Mouse (Mus musculus) stomach, embryonic 16.5 days (tissue): Measurements from ENCODE around the gene Afap1. TPM values are rescaled to one million over a fixed set of nuclear protein-coding genes. Genes with fewer than 3 reads are reported as not detected.

Experiments
- ATAC-seq: fragments of 200-750 bp; cut with Nextera tagmentation; 2 replicates; pipeline ENCODE4 v1.8.0; 2017; ENCODE audit warnings: moderate number of reproducible peaks, moderate TSS enrichment; ENCODE audit not compliant: insufficient read depth, low FRiP score
- H3K27ac ChIP-seq: fragments of 300-500 bp; sonication (generic); 2 replicates; pipeline ENCODE4 v1.5.1; 2014; ENCODE audit warnings: low read length
- H3K27me3 ChIP-seq: fragments of 300-500 bp; sonication (generic); 2 replicates; pipeline ENCODE4 v1.6.1; 2014; ENCODE audit warnings: low read length, control low read depth, mixed read lengths; ENCODE audit not compliant: control insufficient read depth, insufficient read depth
- H3K36me3 ChIP-seq: fragments of 300-500 bp; sonication (generic); 2 replicates; pipeline ENCODE4 v1.6.1; 2014; ENCODE audit warnings: low read length; ENCODE audit not compliant: control insufficient read depth, insufficient read depth
- H3K4me1 ChIP-seq: fragments of 300-500 bp; sonication (generic); 2 replicates; pipeline ENCODE4 v1.6.1; 2014; ENCODE audit warnings: low read length, control low read depth, mixed read lengths; ENCODE audit not compliant: control insufficient read depth, insufficient read depth
- H3K4me2 ChIP-seq: fragments of 300-500 bp; sonication (generic); 2 replicates; pipeline ENCODE4 v1.6.1; 2014; ENCODE audit warnings: low read depth, low read length, mixed read lengths
- H3K4me3 ChIP-seq: fragments of 300-500 bp; sonication (generic); replicated peaks from 2 replicates; pipeline ENCODE4 v1.5.1; 2014; ENCODE audit warnings: mild to moderate bottlenecking, low read length
- H3K9ac ChIP-seq: fragments of 300-500 bp; sonication (generic); 2 replicates; pipeline ENCODE4 v1.6.1; 2014; ENCODE audit warnings: low read length
- H3K9me3 ChIP-seq: fragments of 300-500 bp; sonication (generic); replicated peaks from 2 replicates; pipeline ENCODE4 v1.6.1; 2016; ENCODE audit warnings: low read length, control low read depth; ENCODE audit not compliant: control insufficient read depth
- WGBS: fragments of 180-500 bp; shearing (Covaris S2); extraction: QIAGEN DNeasy Blood & Tissue Kit; methylation state at CpG from one replicate; pipeline ENCODE4 v1.1.7; 2014; 5-methylcytosine and 5-hydroxymethylcytosine counted together
- polyA plus RNA-seq: library from polyadenylated mRNA; unstranded; fragments of >200 nt; fragmentation: Nextera tagmentation; extraction: Ambion mirVana; gene quantifications from 2 replicates; pipeline ENCODE4 v1.2.1, GENCODE M21; 2015

Gene Afap1
- polyA plus RNA-seq, 1 experiment from 2014 or later, result 20.4 TPM

DNA sequence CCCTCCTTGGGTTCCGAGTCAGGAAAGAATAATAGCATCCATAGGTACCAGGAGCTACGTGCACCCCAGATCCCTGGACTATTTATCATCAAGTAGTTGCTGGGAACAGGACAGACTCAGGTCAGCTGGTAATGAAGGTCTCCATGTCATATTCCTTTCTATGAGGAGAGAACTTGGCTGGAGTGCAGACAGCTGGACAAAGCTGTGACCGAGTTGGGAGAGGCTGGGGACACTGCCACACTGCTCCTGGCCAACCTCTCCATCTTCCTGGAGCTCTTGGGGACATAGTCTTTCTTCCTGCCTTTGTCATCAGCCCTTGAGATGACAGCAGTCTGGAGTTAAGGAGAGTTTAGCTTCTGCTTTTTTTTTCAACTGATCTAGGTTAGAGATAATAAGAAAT, 76.7 kb downstream of the Afap1 start:
- peak overlapping the region; percentile 66 for H3K27ac ChIP-seq
- H3K9ac ChIP-seq, result no peak overlapping the region
- peaks cover 41% of the 10 kb centered on the region for H3K4me1 ChIP-seq
- H3K9me3 ChIP-seq, result no peaks in the 10 kb centered on the region
- ATAC-seq, result no peak
- H3K36me3 ChIP-seq, result peaks cover 7% of the 10 kb centered on the region; the same call in 1 of the 2 replicates
- no peak overlapping the region for H3K4me2 ChIP-seq
- WGBS, result 60% methylated on average over 3 of the region's 3 CpGs
- H3K4me3 ChIP-seq, result no peak overlapping the region
- H3K27me3 ChIP-seq, result no peaks in the 10 kb centered on the region

DNA sequence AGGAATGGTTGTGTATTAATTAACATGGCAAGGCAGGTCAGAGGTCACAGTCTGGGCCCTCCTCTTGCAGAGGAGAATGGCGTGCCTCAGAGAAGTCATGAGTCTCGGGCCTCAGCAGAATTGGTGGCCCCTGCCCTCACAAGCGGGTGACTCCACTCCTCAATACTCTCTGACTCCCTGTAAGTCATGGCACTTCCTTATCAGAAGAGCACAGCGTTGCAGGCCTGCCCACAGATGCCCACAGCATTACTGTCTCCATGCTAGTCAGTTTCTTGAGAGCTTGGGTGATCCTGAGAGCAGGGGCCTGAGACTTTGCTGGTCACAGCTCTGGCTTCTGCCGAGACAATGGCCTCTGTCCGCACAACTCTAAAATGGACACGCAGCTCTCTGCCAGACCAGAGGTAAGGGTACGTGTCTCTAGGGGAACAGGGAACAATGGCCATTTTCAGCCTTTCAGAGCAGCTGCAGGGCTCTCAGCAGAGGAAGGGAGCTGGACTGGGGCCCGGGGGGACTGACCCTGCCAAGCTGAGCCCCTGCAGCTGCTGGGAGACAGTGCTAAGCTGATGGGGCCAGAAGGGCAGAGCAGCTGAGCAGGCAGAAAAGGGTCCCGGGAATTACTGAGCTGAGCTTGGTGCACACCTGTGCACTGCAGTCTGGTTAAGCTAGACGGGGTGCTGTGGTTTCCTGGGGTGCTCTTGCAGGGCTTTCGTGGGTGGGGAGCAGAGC, 77.4 kb downstream of the Afap1 start:
- H3K9me3 ChIP-seq, result no peaks in the 10 kb centered on the region
- H3K4me2 ChIP-seq, result no peak overlapping the region
- no peak overlapping the region for H3K4me3 ChIP-seq
- H3K36me3 ChIP-seq, result peaks cover 3% of the 10 kb centered on the region; the same call in 1 of the 2 replicates
- H3K4me1 ChIP-seq, result peaks cover 41% of the 10 kb centered on the region
- WGBS, result 46% methylated on average over 12 of the region's 12 CpGs
- H3K27ac ChIP-seq, result peak overlapping the region; percentile 66
- no peaks in the 10 kb centered on the region for H3K27me3 ChIP-seq
- 0 out of 2 replicates have a peak, but pooled peaks have one; percentile 34 for ATAC-seq
- peak overlapping the region; percentile 24; the same call in 1 of the 2 replicates for H3K9ac ChIP-seq

GRCm38 (mm10) chr5:35971841-35972578, 78.9 kb downstream of the Afap1 start:
- peaks cover 2% of the 10 kb centered on the region; the same call in 1 of the 2 replicates for H3K36me3 ChIP-seq
- H3K4me3 ChIP-seq, result no peak overlapping the region
- H3K27me3 ChIP-seq, result no peaks in the 10 kb centered on the region
- H3K4me2 ChIP-seq, result no peak overlapping the region
- no peak overlapping the region for H3K27ac ChIP-seq
- H3K4me1 ChIP-seq, result peaks cover 41% of the 10 kb centered on the region
- no peak for ATAC-seq
- no peaks in the 10 kb centered on the region for H3K9me3 ChIP-seq
- 62% methylated on average over 10 of the region's 10 CpGs for WGBS
- no peak overlapping the region for H3K9ac ChIP-seq

- H3K36me3 ChIP-seq, result peaks cover 2% of the 10 kb centered on the region; the same call in 1 of the 2 replicates
- ATAC-seq, result no peak
- H3K27ac ChIP-seq, result peak overlapping the region; percentile 39
- WGBS, result 41% methylated on average over 7 of the region's 7 CpGs
- H3K9me3 ChIP-seq, result no peaks in the 10 kb centered on the region
- no peaks in the 10 kb centered on the region for H3K27me3 ChIP-seq
- no peak overlapping the region for H3K9ac ChIP-seq
- H3K4me2 ChIP-seq, result no peak overlapping the region
- H3K4me1 ChIP-seq, result peaks cover 41% of the 10 kb centered on the region
- no peak overlapping the region for H3K4me3 ChIP-seq
Measured at GRCm38 (mm10) chr5:35972739-35973138, 79.6 kb downstream of the Afap1 start.

DNA sequence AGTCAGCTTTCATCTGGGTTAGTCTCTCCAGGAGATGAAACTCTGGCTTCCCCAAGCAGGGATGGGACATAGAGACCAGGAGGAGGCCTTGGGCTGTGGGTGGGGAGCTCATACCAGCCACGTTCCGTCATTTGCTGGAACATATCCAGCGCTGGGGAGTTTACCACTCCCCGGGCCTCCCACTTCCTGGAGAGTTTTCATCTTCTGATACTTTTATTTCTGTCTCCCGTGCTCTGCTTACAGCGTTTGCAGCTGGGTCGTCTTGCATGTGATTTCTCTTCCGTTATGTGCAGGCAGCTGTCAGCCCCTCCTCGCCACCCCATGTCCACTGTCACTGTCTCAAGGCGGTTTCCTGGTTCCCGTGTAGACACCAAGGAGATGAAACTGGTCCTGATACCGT, 80.7 kb downstream of the Afap1 start:
- H3K4me3 ChIP-seq, result no peak overlapping the region; the same call in 1 of the 2 replicates
- 25% methylated on average over 12 of the region's 12 CpGs for WGBS
- peaks cover 41% of the 10 kb centered on the region for H3K4me1 ChIP-seq
- peak overlapping the region; percentile 83 for H3K27ac ChIP-seq
- no peaks in the 10 kb centered on the region; the same call in 1 of the 2 replicates for H3K36me3 ChIP-seq
- ATAC-seq, result peak; percentile 84
- H3K27me3 ChIP-seq, result no peaks in the 10 kb centered on the region
- peak overlapping the region; percentile 51 for H3K9ac ChIP-seq
- H3K4me2 ChIP-seq, result peak overlapping the region; percentile 40
- H3K9me3 ChIP-seq, result no peaks in the 10 kb centered on the region

DNA sequence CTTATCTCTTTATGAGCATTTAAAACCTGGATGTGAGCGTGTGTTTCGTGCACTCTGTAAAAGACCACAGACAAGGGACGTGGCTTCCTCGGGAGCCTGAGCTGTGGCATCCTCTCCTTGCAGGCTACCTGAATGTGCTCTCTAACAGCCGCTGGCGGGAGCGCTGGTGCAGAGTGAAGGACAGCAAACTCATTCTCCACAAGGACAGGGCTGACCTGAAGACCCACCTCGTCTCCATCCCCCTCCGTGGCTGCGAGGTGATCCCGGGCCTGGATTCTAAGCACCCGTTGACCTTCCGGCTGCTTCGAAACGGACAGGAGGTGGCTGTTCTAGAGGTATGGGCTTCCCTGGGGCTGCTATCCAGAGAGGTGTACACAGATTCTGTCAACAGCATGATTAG, 81.1 kb downstream of the Afap1 start:
- no peak overlapping the region; the same call in 1 of the 2 replicates for H3K4me3 ChIP-seq
- WGBS, result 73% methylated on average over 15 of the region's 15 CpGs
- H3K36me3 ChIP-seq, result no peaks in the 10 kb centered on the region; the same call in 1 of the 2 replicates
- H3K27me3 ChIP-seq, result no peaks in the 10 kb centered on the region
- ATAC-seq, result no peak
- no peaks in the 10 kb centered on the region for H3K9me3 ChIP-seq
- H3K4me2 ChIP-seq, result peak overlapping the region; percentile 40
- peak overlapping the region; percentile 51 for H3K9ac ChIP-seq
- peaks cover 41% of the 10 kb centered on the region for H3K4me1 ChIP-seq
- H3K27ac ChIP-seq, result peak overlapping the region; percentile 83

DNA sequence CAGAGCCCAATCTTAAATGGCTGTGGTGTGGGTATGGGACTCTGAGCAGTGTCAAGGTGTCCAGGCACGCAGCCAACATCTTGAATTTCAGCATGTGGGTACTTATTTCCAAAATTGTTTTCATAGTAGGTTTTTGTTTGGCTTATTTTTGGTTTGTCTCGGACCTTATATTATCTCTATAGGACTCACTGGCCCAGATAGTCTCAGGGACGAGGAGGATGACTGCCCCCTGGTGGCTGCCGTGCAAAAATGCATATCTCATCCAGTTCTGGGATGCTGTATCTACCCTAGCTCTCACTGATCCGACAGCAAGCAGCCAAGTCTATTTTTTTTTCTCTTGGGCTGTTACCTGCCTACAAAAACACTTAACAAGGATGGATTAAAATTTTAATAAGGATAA, 82.6 kb downstream of the Afap1 start:
- H3K4me1 ChIP-seq, result peaks cover 29% of the 10 kb centered on the region
- no peak overlapping the region for H3K4me3 ChIP-seq
- no peak overlapping the region for H3K4me2 ChIP-seq
- ATAC-seq, result peak; percentile 59; the same call in 1 of the 2 replicates
- H3K9me3 ChIP-seq, result no peaks in the 10 kb centered on the region
- WGBS, result 11% methylated on average over 5 of the region's 5 CpGs
- no peak overlapping the region for H3K9ac ChIP-seq
- H3K36me3 ChIP-seq, result no peaks in the 10 kb centered on the region
- no peak overlapping the region for H3K27ac ChIP-seq
- H3K27me3 ChIP-seq, result no peaks in the 10 kb centered on the region

GRCm38 (mm10) chr5:35980542-35980941, 87.4 kb downstream of the Afap1 start:
- Histone ChIP-seq H3K4me3 (no peak overlapping the region), H3K4me1 (no peaks in the 10 kb centered on the region), H3K4me2 (no peak overlapping the region), H3K27me3 (no peaks in the 10 kb centered on the region), H3K36me3 (no peaks in the 10 kb centered on the region), H3K9ac (no peak overlapping the region), H3K9me3 (no peaks in the 10 kb centered on the region), H3K27ac (no peak overlapping the region)
- 91% methylated on average over 5 of the region's 5 CpGs for WGBS
- ATAC-seq, result no peak

DNA sequence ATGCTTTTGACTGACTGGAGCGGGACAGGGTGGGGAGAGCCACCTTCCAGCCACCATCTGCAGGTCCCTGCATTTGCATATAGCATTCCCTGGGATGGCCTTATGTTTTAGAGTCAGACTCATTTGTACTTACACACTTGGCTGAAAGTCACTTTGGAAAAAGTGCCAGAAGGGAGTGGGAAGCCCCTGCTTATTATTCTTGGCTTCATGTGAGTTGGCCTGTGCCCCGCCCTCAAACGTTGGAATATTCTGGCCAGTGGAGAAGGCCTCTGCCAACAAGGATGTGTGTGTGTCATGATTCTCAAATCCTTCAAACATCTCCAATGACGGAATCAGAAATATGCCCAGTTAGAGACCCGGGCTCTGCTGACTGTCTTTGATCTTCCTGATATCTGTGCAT, 88.2 kb downstream of the Afap1 start:
- Histone ChIP-seq H3K27me3 (no peaks in the 10 kb centered on the region), H3K9me3 (no peaks in the 10 kb centered on the region), H3K27ac (no peak overlapping the region), H3K4me3 (no peak overlapping the region), H3K4me2 (no peak overlapping the region), H3K4me1 (no peaks in the 10 kb centered on the region), H3K9ac (no peak overlapping the region), H3K36me3 (no peaks in the 10 kb centered on the region)
- 84% methylated on average over 5 of the region's 5 CpGs for WGBS
- ATAC-seq, result no peak
